Mouse (Mus musculus): ENCODE data around the gene Trak1.
A peak's percentile ranks its signal among the peaks of the same experiment; 100 is the strongest.

The Trak1 gene

GRCm38 (mm10) chr9:121298065-121298398 lies 730 bp downstream of the Trak1 start:
- no peak for DNase-seq

- DNase-seq: peak; percentile 56 to 59
These were observed 1.2 kb downstream of the Trak1 start for GRCm38 (mm10) chr9:121298411-121299091.

GRCm38 (mm10) chr9:121299223-121299755 lies 2.0 kb downstream of the Trak1 start:
- no peak for DNase-seq

GRCm38 (mm10) chr9:121299976-121300570 lies 2.8 kb downstream of the Trak1 start:
- no peak for DNase-seq

GRCm38 (mm10) chr9:121301041-121301920 lies 4.0 kb downstream of the Trak1 start:
- peak in 1 of 2 experiments; percentile 42 for DNase-seq

GRCm38 (mm10) chr9:121302543-121302942 lies 5.2 kb downstream of the Trak1 start:
- no peak for DNase-seq

GRCm38 (mm10) chr9:121303086-121303485 lies 5.8 kb downstream of the Trak1 start:
- DNase-seq: no peak

- no peak for DNase-seq
These were observed 6.4 kb downstream of the Trak1 start for GRCm38 (mm10) chr9:121303748-121304147.

GRCm38 (mm10) chr9:121304520-121304919 lies 7.2 kb downstream of the Trak1 start:
- DNase-seq: no peak

- DNase-seq: no peak
These were observed 8.2 kb downstream of the Trak1 start for GRCm38 (mm10) chr9:121305456-121305855.

GRCm38 (mm10) chr9:121309287-121309686 lies 12.0 kb downstream of the Trak1 start:
- DNase-seq: no peak

- no peak for DNase-seq
These were observed 13.2 kb downstream of the Trak1 start for GRCm38 (mm10) chr9:121310501-121310900.

GRCm38 (mm10) chr9:121311846-121312236 lies 14.5 kb downstream of the Trak1 start:
- DNase-seq: no peak

GRCm38 (mm10) chr9:121312237-121312891 lies 15.1 kb downstream of the Trak1 start:
- no peak for DNase-seq

- peak; percentile 62 to 67 for DNase-seq
These were observed 16.5 kb downstream of the Trak1 start for GRCm38 (mm10) chr9:121313656-121314374.

- DNase-seq: peak in 1 of 2 experiments; percentile 38
These were observed 17.3 kb downstream of the Trak1 start for GRCm38 (mm10) chr9:121314541-121315152.

GRCm38 (mm10) chr9:121315901-121316595 lies 18.7 kb downstream of the Trak1 start:
- no peak for DNase-seq

- no peak for DNase-seq
These were observed 19.5 kb downstream of the Trak1 start for GRCm38 (mm10) chr9:121316621-121317405.

GRCm38 (mm10) chr9:121319323-121319966 lies 22.1 kb downstream of the Trak1 start:
- DNase-seq: no peak

- no peak for DNase-seq
These were observed 23.1 kb downstream of the Trak1 start for GRCm38 (mm10) chr9:121320433-121320832.
